Mouse (Mus musculus): ENCODE results near the gene Pxk. TPM values are rescaled to one million over a fixed set of nuclear protein-coding genes. Genes with fewer than 3 reads are reported as not detected.

The Pxk gene
- polyA plus RNA-seq, 1 experiment = 55.5 TPM

DNA sequence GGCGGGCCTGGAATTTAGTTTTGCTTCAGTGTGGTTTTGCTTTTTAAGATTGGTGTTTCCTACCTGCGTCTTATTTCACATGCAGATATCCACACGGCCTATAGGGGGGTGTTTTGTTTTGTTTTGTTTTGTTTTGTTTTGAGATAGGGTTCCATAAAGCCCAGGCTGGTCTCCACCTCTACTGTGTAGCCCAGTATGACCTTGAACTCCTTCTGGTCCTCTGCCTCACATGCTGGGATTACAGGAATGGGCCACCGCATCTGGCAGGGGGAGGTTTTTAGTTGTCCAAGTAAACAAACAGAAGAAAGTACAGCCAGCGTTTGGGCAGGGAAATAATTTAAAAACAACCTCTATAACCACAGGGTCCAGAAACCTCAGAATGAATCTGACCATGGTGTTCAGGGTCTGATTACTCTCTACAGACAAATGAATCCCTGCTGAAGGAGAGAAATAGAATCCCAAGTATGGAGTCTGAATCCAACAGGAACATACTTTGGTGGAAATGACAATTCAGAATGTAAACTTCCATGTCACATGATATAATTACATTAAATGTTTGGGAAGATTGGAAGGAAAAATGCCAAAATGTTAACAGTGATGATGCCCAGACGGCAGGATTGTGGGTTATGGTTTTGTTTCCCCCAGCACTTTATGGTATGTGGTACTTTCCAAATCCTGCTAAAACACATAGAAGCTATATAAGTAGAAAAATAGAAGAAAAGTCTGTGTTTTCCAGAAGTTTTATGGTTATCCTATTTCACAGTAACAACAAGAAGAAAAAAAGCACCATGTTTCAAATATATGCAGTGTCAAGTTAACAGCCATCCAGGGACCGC is 26.3 kb downstream of the Pxk start:
- no peak for TF ChIP-seq POLR2A (IDR thresholded peaks at IDR 0.05; ENCODE audit: borderline replicate concordance, extremely low read depth, insufficient read depth, insufficient read length, poor library complexity, severe bottlenecking)
- TF ChIP-seq CTCF (IDR thresholded peaks at IDR 0.05; ENCODE audit: borderline replicate concordance, extremely low read depth, insufficient read depth, insufficient read length) = no peak
- DNase-seq (ENCODE audit: low read depth) = no peak

DNA sequence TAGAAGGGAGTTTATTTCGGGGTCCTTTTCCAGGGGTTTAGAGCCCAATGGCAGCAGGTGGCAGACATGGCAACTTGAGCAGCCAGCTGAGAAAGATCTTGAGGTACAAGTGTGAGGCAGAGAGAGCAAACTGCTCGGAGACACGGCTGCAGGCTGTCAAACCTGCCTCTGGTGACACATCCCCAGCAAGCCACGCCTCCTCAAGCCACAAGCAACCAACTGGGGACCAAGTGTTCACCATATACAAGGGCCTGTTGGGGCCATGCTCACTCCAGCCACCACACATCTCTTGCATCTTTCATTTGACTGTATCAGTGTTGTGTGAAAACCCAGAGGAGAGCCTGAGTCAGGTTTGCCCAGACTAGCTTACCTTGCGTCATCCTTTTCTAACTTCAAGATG is 30.0 kb downstream of the Pxk start:
- TF ChIP-seq POLR2A (IDR thresholded peaks at IDR 0.05; ENCODE audit: borderline replicate concordance, extremely low read depth, insufficient read depth, insufficient read length, poor library complexity, severe bottlenecking) (no peak), CTCF (IDR thresholded peaks at IDR 0.05; ENCODE audit: borderline replicate concordance, extremely low read depth, insufficient read depth, insufficient read length) (no peak)
- no peak for DNase-seq (ENCODE audit: low read depth)

DNA sequence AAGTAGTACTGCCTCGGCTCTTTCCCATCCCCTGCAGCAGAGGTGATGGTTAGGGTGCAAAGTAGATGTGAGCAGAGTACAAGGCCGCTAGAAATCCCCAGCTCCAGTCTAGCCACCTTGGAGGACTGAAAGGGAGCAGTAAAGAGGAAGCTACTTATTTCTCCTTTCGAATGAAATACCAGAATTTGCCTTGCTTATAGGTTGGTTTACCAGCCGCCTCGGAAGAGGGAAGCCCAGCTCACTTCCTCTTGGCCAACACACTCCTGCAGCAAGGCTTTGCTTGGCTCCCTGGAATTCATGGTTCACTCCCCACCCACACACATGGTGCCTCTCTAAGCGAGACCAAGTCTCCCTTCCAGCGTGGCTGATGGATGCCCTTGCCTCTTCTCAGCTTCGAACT is 34.8 kb downstream of the Pxk start:
- DNase-seq (ENCODE audit: low read depth) = no peak
- no peak for TF ChIP-seq CTCF (IDR thresholded peaks at IDR 0.05; ENCODE audit: borderline replicate concordance, extremely low read depth, insufficient read depth, insufficient read length)
- no peak for TF ChIP-seq POLR2A (IDR thresholded peaks at IDR 0.05; ENCODE audit: borderline replicate concordance, extremely low read depth, insufficient read depth, insufficient read length, poor library complexity, severe bottlenecking)

DNA sequence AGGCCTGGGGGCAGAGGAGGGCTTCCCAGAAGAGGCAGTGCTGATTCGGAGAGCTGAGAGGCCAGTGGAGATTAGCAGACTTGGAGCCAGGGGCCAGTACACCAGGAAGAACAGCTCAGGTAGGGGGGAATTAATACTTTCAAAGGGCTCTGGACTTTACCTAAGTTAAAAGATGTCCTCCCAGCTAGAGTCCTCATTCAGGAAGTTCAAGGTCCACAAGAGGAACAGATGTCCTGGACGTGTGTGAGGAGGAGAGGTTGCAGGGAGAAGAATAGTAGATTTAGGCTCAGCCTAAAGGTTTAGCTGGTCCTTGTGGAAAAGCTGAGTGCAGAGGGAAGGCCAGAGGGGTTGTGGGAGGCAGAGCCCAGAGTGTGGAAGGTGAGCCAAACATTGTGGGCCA is 36.2 kb downstream of the Pxk start:
- no peak for DNase-seq (ENCODE audit: low read depth)
- TF ChIP-seq CTCF (IDR thresholded peaks at IDR 0.05; ENCODE audit: borderline replicate concordance, extremely low read depth, insufficient read depth, insufficient read length) (no peak), POLR2A (IDR thresholded peaks at IDR 0.05; ENCODE audit: borderline replicate concordance, extremely low read depth, insufficient read depth, insufficient read length, poor library complexity, severe bottlenecking) (no peak)

DNA sequence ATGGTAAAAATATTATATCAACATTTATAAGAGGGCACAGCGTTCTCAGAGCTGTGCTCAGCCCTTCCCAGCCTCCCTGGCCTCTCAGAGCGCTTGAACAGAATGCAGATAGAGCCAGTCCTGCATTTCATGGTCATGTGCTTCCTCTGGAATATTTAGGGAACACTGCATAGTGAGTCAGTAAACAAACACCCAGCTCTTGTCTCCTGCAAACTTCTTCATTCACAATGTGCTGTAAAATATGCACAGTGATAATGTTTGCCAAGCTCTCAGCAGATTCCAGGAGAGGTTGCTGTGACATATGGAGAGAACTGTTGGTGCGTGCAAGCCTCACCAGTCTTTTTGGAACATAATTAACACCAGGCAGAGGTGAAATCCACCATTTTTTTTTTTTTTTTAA is 37.1 kb downstream of the Pxk start:
- peak; percentile 81 for DNase-seq (ENCODE audit: low read depth)
- TF ChIP-seq CTCF (IDR thresholded peaks at IDR 0.05; ENCODE audit: borderline replicate concordance, extremely low read depth, insufficient read depth, insufficient read length) (no peak), POLR2A (IDR thresholded peaks at IDR 0.05; ENCODE audit: borderline replicate concordance, extremely low read depth, insufficient read depth, insufficient read length, poor library complexity, severe bottlenecking) (no peak)

DNA sequence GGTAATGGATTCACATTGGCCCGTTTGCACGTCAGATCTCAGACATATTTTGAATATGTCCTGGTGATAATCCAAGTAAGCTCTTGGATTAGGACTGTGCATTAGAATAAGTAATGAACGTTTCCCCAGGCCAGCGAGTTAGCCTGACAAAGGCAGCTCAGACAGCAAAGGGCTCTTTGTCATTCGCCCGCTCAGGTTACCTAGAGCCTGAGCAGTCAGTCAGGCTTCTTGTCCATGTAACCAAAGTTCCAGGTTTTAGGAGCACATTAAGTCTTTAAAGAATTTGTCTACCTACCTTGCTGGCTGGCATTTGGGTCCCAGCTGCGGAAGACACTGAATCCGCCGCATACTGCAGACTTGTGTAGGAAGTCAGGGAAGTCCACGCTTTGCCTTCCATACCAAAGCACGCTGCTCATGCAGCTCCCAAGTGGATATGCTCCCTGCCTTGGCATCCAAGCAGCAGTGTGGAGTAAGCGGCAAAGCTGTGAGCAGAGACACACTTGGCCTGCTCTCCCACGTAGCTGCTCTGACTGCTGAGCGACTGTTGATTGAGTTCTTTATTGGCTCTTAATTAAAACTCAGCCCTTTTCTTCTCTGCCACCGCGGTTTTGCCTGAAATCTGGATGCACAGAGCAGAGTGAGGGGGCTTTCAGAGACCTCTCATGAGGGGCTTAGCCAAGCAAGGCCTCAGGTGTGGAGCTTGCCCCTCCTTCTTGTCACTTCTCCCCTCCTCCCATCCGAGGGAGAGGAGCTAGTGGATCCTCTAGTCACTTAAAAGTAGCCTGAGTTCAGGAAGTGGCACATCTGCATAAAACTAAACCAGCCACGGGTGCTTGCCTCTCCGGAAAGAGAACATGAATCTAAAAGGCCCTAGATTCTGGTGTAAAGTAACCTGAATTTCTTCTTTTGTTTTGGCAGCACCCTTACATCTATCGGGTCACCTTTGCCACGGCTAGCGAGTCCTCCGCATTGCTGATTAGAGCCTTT is 42.0 kb downstream of the Pxk start:
- TF ChIP-seq CTCF (IDR thresholded peaks at IDR 0.05; ENCODE audit: borderline replicate concordance, extremely low read depth, insufficient read depth, insufficient read length) (no peak), POLR2A (IDR thresholded peaks at IDR 0.05; ENCODE audit: borderline replicate concordance, extremely low read depth, insufficient read depth, insufficient read length, poor library complexity, severe bottlenecking) (no peak)
- DNase-seq (ENCODE audit: low read depth) = peak; percentile 78

DNA sequence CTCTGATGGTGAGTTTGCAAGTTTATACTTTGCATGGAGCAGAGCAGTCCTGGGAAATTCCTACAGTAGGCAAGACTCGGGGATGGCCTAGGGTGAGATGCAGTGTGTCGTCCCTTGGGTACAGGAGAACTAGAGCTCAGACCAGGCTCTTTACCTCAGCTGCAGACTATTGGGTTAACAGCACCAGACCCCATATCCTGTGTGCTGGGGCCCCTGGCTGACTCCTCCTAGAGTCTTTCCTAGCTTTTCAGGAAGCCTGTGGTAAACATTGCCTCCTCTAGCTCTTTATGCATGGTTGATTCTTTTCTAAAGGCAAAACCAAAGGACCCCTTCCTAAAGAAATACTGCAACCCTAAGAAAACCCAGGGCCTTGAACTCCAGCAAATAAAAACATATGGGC is 43.1 kb downstream of the Pxk start:
- TF ChIP-seq CTCF (IDR thresholded peaks at IDR 0.05; ENCODE audit: borderline replicate concordance, extremely low read depth, insufficient read depth, insufficient read length) (no peak), POLR2A (IDR thresholded peaks at IDR 0.05; ENCODE audit: borderline replicate concordance, extremely low read depth, insufficient read depth, insufficient read length, poor library complexity, severe bottlenecking) (no peak)

DNA sequence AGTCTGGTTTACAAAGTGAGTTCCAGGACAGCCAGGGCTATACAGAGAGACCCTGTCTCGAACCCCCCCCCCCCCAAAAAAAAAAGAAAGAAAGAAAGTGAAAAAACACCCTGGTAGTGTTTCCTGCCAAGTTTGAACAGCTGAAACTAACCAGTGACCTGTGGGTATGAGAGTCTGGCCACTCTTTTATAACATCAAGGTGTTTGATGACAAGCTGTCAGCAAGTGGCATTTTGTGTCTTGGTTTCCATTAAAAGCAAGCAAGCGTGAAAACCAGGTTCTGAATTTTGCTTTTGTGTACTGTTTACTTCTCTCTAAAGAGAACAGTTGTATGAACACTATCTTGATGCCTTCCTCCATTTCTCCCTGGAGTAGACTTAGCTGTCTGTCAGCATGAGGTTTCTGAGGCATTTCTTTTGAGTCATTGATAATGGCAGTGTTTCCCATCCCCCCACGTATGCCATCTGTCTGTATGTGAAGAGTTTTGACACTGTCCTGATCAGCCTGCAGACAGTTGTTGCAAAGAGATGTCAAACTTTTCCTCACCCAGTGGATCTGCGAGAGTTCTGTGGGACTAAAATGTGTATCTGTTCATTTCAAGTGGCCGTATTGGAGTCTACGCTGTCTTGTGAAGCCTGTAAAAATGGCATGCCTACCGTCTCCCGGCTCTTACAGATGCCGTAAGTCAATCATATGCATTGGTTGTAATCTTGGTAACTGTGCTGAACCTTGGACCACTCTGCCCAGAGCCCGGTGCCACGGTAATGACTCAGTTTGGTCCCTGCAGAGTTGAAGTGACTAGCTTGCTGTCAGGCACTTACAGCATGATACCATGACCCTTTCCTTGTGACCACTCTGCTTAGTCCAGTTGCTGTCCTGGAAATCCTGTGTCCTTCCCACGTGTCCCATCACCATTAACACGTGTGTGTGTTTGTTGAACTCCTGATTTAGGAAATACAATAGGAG is 47.9 kb downstream of the Pxk start:
- DNase-seq (ENCODE audit: low read depth) = peak; percentile 68
- no peak for TF ChIP-seq CTCF (IDR thresholded peaks at IDR 0.05; ENCODE audit: borderline replicate concordance, extremely low read depth, insufficient read depth, insufficient read length)
- no peak for TF ChIP-seq POLR2A (IDR thresholded peaks at IDR 0.05; ENCODE audit: borderline replicate concordance, extremely low read depth, insufficient read depth, insufficient read length, poor library complexity, severe bottlenecking)

More for the DNA sequence above, 43.1 kb downstream of the Pxk start:
- no peak for DNase-seq (ENCODE audit: low read depth)

DNA sequence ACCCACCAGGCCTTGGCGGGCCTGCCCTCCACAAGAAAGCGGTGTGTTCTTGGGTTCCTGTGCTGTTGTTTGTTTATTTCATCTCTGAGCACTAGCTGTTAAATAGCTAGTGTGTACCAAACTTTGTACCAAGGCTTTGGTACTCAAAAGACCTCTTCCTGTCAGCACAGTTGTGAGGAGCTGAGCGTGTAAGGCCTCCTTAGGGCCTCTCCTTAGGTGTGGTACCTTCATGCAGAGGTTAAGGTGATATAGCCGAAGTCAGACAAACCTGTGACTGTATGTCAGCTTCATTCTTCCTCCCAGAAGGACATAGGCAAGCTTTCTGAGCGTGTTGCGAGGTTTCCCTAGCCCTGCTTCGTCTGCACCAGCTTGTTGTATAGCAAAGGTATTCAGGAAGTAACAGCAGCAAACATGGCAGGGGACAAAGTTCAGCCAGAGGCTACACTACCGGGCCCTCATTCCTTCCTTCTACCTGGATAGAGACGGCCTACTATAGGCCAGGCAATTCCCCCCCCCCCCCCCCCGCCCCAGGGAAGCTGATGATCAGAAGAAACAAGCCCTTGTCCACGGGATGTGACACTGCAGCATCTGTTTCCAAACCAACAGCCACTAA is 48.7 kb downstream of the Pxk start:
- DNase-seq (ENCODE audit: low read depth) = no peak
- no peak for TF ChIP-seq POLR2A (IDR thresholded peaks at IDR 0.05; ENCODE audit: borderline replicate concordance, extremely low read depth, insufficient read depth, insufficient read length, poor library complexity, severe bottlenecking)
- no peak for TF ChIP-seq CTCF (IDR thresholded peaks at IDR 0.05; ENCODE audit: borderline replicate concordance, extremely low read depth, insufficient read depth, insufficient read length)

DNA sequence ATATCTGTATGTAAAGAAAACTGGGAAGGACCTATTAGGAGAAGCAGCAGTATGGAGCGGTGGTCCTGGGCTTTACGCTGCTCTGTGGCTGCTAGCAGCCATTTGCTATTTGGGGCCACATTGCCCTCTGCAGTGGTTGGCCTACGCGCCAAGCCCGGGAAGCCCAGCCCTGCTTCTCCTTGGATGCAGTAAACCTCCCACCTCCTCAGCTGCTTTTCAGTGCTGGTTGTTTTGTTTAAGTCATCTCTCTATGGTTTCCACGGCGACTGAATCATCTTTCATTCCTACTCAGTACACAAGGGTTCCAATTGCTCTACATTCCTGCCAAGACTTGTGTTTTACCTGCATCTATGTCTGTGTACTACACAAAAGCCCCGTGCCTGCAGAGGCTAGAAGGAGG is 50.8 kb downstream of the Pxk start:
- TF ChIP-seq CTCF (IDR thresholded peaks at IDR 0.05; ENCODE audit: borderline replicate concordance, extremely low read depth, insufficient read depth, insufficient read length) = no peak
- no peak for TF ChIP-seq POLR2A (IDR thresholded peaks at IDR 0.05; ENCODE audit: borderline replicate concordance, extremely low read depth, insufficient read depth, insufficient read length, poor library complexity, severe bottlenecking)
- peak; percentile 39 for DNase-seq (ENCODE audit: low read depth)
